Mouse (Mus musculus): Measurements from ENCODE around the gene Gm6337.
"Not testable (repeated sequence)": the region's sequence is repeated elsewhere in the genome, so short reads cannot be mapped to it uniquely, and the experiment has no call there.

Gene Gm6337

DNA sequence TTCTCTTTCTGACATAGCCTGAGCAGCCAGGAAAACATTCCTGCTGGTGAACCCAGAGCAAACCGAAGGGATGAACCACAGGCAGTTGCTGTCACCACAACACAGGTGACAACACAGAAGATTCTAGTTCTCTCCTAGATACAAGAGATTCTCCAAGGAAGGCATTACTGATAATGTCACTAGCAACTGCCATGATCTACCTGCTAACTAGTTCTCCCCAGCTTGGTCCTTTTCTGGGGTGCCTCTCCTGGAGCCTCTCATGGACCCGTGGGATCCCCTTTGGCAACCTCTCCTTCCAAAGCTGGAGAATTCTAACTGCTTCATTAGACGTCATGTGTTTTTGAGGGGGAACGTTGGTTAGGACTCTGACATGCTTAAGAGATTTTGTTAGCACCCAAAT is at the start of gene Gm6337:
Gene Gm6337 (minus strand): TSS at position 101 of the 400 bp plus-strand sequence.
- not testable (repeated sequence) for DNase-seq

DNA sequence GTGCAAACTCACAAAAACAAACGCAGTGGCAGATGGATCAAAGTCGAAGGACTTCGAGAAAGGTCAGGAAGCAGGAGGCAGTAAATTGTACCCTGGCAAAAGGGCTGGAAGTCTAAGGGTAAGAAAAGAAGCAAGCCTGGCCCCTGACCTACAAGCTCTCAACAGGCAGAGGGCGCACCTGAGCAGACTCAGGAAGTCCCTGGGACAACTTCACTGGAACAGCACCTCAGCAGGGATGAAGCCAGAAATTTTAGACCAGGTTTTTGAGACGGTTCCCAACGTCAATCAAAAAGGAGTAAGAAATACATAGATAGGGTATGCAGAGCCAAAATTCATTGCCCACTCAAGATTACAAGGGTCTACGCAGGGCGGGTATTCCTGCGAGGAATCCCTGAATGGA is 49.4 kb upstream of the Gm6337 start:
- DNase-seq = not testable (repeated sequence)

DNA sequence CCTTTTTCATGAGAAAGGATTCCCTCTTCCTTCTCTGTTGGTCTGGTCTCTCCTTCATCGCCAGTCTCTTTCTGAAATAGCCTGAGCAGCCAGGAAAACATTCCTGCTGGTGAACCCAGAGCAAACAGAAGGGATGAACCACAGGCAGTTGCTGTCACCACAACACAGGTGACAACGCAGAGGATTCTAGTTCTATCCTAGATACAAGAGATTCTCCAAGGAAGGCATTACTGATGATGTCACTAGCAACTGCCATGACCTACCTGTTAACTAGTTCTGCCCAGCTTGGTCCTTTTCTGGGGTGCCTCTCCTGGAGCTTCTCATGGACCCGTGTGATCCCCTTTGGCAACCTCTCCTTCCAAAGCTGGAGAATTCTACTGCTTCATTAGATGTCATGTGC is 35.8 kb upstream of the Gm6337 start, which contains the start of gene Gm8206:
Gene Gm8206 (minus strand): TSS at position 101 of the 400 bp plus-strand sequence.
- DNase-seq = not testable (repeated sequence)

All from cerebellum, adult 8-10 months (tissue).